Mouse (Mus musculus) E14TG2a.4 (cell line): ENCODE measurements at regions not wholly inside any gene's neighbourhood (a gene's known extent, or its start where the extent isn't known, plus 50 kb on each side); places are given as distances from the start of the nearest gene placed in this dataset.

Source experiments
- CTCF ChIP-seq: conservative IDR thresholded peaks from 2 replicates; pipeline ENCODE4 v1.5.1; 2014; ENCODE audit warnings: low read length
- NANOG ChIP-seq: IDR thresholded peaks from 2 replicates; pipeline ENCODE4 v1.6.1; 2014; ENCODE audit warnings: borderline replicate concordance, low read length, mixed read lengths
- POU5F1 ChIP-seq: IDR thresholded peaks from 2 replicates; pipeline ENCODE4 v1.6.1; 2014; ENCODE audit warnings: low read length, borderline replicate concordance

GRCm38 (mm10) chr6:53130717-53131330, 62.4 kb upstream of the Jazf1 start:
- TF ChIP-seq CTCF (no peak), NANOG (no peak), POU5F1 (no peak)
